Mouse (Mus musculus): Measurements from ENCODE around the gene Fhit. TPM values are rescaled to one million over a fixed set of nuclear protein-coding genes. Genes with fewer than 3 reads are reported as not detected.
A peak's percentile ranks its signal among the peaks of the same experiment; 100 is the strongest.

Gene Fhit
- polyA plus RNA-seq, 1 experiment from 2014 or later, result 4.6 TPM

DNA sequence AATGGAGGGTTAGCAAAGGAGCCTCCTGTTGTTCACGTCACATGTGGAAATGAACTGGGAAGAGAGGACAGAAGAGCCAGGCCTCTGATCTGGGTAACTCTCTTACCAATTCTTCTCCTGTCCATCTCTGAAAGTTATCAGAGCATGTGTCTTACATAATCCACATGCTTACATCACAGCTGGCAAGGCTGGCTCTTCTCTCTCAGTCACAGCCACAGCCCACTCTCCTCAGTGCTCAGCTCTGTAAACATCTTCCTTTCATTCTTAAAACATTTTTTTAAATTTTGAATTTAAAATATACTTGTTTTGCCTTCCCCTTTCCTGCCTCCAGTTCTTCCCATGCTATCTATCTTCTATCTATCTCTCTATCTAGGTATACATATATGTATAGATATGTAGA is 1477.5 kb downstream of the Fhit start:
- no peak overlapping the region for H3K9ac ChIP-seq
- 90% methylated on average over 1 of the region's 1 CpGs for WGBS
- H3K27me3 ChIP-seq (replicated peaks), result no peaks in the 10 kb centered on the region
- no peak for ATAC-seq (ENCODE audit: insufficient number of reproducible peaks, low FRiP score)
- H3K4me3 ChIP-seq, result no peak overlapping the region
- H3K4me1 ChIP-seq (replicated peaks), result no peaks in the 10 kb centered on the region
- H3K27ac ChIP-seq (ENCODE audit: poor library complexity, severe bottlenecking), result no peak overlapping the region
- peaks cover 5% of the 10 kb centered on the region; the same call in 1 of the 2 replicates for H3K9me3 ChIP-seq (replicated peaks)
- no peaks in the 10 kb centered on the region for H3K36me3 ChIP-seq
- no peak overlapping the region for H3K4me2 ChIP-seq

DNA sequence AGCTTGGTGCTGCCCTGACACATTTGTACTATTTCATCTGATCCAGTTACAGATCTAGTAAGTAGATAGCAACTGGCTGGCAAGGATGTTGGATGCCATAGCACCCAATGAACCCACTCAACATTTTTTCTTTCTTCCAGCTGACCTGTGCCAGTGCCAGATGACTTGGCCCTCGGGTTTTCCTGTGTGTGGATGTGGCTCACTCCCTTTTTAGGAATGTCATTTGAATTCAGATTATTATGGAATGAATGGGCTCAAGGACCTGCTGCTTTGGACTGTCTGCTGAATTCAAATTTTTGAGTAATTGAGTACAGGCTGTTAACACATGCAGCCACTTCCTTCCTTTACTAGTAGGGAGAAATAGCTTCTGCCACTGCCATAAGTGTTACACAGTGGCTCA is 1489.1 kb downstream of the Fhit start:
- Histone ChIP-seq H3K4me1 (replicated peaks) (no peaks in the 10 kb centered on the region), H3K27ac (ENCODE audit: poor library complexity, severe bottlenecking) (no peak overlapping the region), H3K4me2 (no peak overlapping the region), H3K9me3 (replicated peaks) (0 out of 2 replicates have a peak, but pooled peaks cover 5% of the 10 kb centered on the region), H3K36me3 (no peaks in the 10 kb centered on the region), H3K4me3 (no peak overlapping the region), H3K9ac (no peak overlapping the region), H3K27me3 (replicated peaks) (no peaks in the 10 kb centered on the region)
- 65% methylated on average over 1 of the region's 1 CpGs for WGBS
- no peak for ATAC-seq (ENCODE audit: insufficient number of reproducible peaks, low FRiP score)

DNA sequence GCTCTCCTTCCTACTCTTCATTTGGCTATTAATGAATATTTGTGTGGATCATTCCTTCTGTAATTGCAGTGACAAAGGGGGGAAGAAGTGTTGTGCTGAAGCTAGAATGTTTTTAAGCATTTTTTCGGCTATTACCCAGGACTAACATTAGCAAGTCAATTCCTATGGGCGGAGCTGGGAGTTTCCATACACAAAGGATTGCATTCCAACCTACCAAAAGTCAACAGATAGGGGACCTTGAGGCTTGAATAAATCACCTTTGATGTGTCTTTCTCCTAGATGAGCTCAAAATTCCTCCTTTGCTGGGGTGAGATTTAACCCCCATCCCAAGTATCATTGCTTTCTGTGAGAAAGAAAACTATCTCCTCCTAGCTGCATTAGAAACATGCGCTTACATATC is 1490.1 kb downstream of the Fhit start:
- WGBS, result 61% methylated on average over 3 of the region's 3 CpGs
- Histone ChIP-seq H3K9me3 (replicated peaks) (0 out of 2 replicates have a peak, but pooled peaks cover 5% of the 10 kb centered on the region), H3K36me3 (no peaks in the 10 kb centered on the region), H3K4me3 (no peak overlapping the region), H3K4me2 (no peak overlapping the region), H3K27ac (ENCODE audit: poor library complexity, severe bottlenecking) (no peak overlapping the region), H3K4me1 (replicated peaks) (no peaks in the 10 kb centered on the region), H3K27me3 (replicated peaks) (no peaks in the 10 kb centered on the region), H3K9ac (no peak overlapping the region)
- ATAC-seq (ENCODE audit: insufficient number of reproducible peaks, low FRiP score), result no peak

DNA sequence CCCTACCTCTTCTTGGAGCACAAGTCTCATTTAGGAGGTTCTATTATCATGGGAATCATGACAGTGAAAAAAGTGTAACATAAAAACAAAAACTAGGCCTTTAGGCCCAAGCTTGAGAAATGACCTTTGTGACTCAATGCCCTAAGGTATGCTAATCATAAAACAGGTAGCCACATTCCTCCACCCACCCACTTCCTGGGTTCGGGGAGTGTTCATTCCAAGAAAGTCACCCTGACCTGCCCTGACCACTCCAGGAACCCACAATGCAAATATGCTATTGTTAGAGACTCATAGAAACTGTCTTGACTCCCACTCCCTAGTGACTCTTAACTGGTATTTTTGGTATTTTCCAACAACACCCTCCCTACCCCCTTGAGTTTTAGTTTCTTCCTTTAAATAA is 1492.1 kb downstream of the Fhit start:
- no peak overlapping the region for H3K9ac ChIP-seq
- WGBS, result 75% methylated on average over 1 of the region's 1 CpGs
- H3K27ac ChIP-seq (ENCODE audit: poor library complexity, severe bottlenecking), result no peak overlapping the region
- no peak overlapping the region for H3K4me2 ChIP-seq
- ATAC-seq (ENCODE audit: insufficient number of reproducible peaks, low FRiP score), result no peak
- no peak overlapping the region for H3K4me3 ChIP-seq
- no peaks in the 10 kb centered on the region for H3K4me1 ChIP-seq (replicated peaks)
- H3K36me3 ChIP-seq, result no peaks in the 10 kb centered on the region
- no peaks in the 10 kb centered on the region for H3K27me3 ChIP-seq (replicated peaks)
- 0 out of 2 replicates have a peak, but pooled peaks cover 5% of the 10 kb centered on the region for H3K9me3 ChIP-seq (replicated peaks)

DNA sequence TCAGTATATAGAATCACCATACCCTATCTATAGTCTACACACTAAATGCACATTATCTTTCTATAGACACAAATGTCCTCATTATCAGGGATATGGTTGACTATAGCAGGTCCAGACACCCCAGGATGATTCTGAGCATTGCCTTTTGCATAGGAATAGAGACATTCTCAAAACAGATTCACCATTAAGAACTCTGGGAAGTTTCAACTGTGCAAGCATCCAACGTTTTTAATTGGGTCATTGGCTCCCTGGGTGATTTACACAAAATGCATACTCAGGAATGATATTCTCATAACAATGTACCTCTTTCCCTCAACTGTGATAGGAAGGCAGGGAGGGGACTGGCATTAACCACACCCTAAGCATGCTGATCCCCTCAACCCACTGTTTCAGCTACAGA is 1503.4 kb downstream of the Fhit start:
- no peak overlapping the region for H3K4me2 ChIP-seq
- ATAC-seq (ENCODE audit: insufficient number of reproducible peaks, low FRiP score), result no peak
- H3K27me3 ChIP-seq (replicated peaks), result no peaks in the 10 kb centered on the region
- no peaks in the 10 kb centered on the region for H3K4me1 ChIP-seq (replicated peaks)
- no peak overlapping the region for H3K27ac ChIP-seq (ENCODE audit: poor library complexity, severe bottlenecking)
- H3K4me3 ChIP-seq, result no peak overlapping the region
- no peak overlapping the region for H3K9ac ChIP-seq
- 39% methylated on average over 1 of the region's 1 CpGs for WGBS
- H3K36me3 ChIP-seq, result no peaks in the 10 kb centered on the region
- no peaks in the 10 kb centered on the region for H3K9me3 ChIP-seq (replicated peaks)

- Histone ChIP-seq H3K9me3 (replicated peaks) (no peaks in the 10 kb centered on the region), H3K4me2 (no peak overlapping the region), H3K36me3 (no peaks in the 10 kb centered on the region), H3K4me3 (no peak overlapping the region), H3K27ac (ENCODE audit: poor library complexity, severe bottlenecking) (no peak overlapping the region), H3K4me1 (replicated peaks) (no peaks in the 10 kb centered on the region), H3K9ac (no peak overlapping the region), H3K27me3 (replicated peaks) (no peaks in the 10 kb centered on the region)
- ATAC-seq (ENCODE audit: insufficient number of reproducible peaks, low FRiP score), result no peak
- WGBS, result 74% methylated on average over 1 of the region's 1 CpGs
These were observed 1510.4 kb downstream of the Fhit start for GRCm38 (mm10) chr14:9651417-9651816.

DNA sequence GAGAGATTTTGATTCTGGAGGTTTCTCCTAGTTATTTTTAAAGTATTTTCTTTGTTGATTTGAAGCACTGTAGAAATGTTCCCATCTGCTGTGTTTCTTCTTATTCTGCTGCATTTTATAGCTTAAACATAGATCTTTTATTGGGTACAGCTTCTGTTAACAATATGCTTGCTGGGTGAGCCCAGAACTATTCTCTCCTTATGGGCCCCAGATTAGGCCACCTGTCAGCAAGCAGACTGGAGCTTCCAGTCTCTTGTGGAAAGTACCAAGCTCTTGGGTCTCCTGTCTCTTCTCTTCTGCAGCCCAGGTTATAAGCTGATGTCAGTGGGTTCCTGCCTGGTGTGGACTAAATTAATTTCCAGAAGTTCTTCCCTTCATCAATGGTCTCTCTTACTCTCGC is 1513.4 kb downstream of the Fhit start:
- Histone ChIP-seq H3K27me3 (replicated peaks) (no peaks in the 10 kb centered on the region), H3K4me2 (no peak overlapping the region), H3K4me1 (replicated peaks) (no peaks in the 10 kb centered on the region), H3K9ac (no peak overlapping the region), H3K36me3 (no peaks in the 10 kb centered on the region), H3K27ac (ENCODE audit: poor library complexity, severe bottlenecking) (no peak overlapping the region), H3K4me3 (no peak overlapping the region), H3K9me3 (replicated peaks) (no peaks in the 10 kb centered on the region)
- WGBS, result 84% methylated on average over 1 of the region's 1 CpGs
- ATAC-seq (ENCODE audit: insufficient number of reproducible peaks, low FRiP score), result no peak

GRCm38 (mm10) chr14:9646233-9646632 is 1515.6 kb downstream of the Fhit start:
- 87% methylated on average over 7 of the region's 7 CpGs for WGBS
- ATAC-seq (ENCODE audit: insufficient number of reproducible peaks, low FRiP score), result no peak

DNA sequence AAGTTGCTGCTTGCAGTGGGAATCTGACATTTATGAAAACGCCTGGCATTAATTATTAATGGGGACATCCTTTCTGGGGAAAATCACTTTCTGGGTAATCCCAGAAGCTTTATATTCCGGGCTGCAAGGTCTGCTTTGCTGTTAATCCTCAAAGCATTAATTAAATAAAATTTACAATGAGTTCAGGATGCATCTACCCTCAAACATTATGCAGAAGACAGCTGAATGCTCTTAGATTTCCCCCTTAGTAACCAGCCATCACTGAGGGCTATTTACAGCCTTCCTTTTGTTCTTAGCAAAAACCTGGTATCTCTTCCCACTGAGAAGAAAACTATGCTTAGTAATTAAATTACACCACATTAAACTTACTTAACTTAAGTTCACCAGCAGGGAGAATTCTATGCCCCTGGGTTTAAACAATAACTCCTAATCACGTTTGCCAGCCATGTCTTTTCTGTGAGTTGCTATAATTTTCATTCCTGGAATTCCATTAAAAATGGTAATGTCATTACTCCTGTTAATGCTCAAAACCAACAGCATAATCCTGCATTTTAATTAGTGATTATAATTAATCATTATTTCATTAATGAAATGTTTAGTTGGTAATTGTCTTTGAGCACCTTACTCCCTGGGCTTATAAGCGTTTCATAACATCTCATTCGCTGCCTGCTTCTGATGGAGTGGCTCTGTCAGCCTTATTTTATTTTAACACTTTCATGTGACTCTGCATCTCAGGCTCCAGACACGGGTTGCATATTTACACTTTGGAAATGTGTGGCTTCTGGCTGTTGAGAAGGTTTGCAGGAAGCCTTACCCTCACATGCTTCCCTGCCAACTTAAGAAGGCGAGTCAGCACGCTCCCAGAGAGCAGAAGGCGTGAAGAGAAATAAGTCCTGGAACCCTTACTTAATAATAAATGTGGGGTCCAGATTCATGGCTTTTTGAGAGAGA is 1517.3 kb downstream of the Fhit start:
- H3K27ac ChIP-seq (ENCODE audit: poor library complexity, severe bottlenecking), result no peak overlapping the region
- no peaks in the 10 kb centered on the region for H3K36me3 ChIP-seq
- H3K4me2 ChIP-seq, result no peak overlapping the region
- H3K27me3 ChIP-seq (replicated peaks), result no peaks in the 10 kb centered on the region
- no peak overlapping the region for H3K9ac ChIP-seq
- 59% methylated on average over 9 of the region's 9 CpGs for WGBS
- peaks cover 5% of the 10 kb centered on the region for H3K4me1 ChIP-seq (replicated peaks)
- no peaks in the 10 kb centered on the region for H3K9me3 ChIP-seq (replicated peaks)
- H3K4me3 ChIP-seq, result no peak overlapping the region
- no peak for ATAC-seq (ENCODE audit: insufficient number of reproducible peaks, low FRiP score)

More at GRCm38 (mm10) chr14:9646233-9646632, 1515.6 kb downstream of the Fhit start:
- Histone ChIP-seq H3K4me2 (no peak overlapping the region), H3K27me3 (replicated peaks) (no peaks in the 10 kb centered on the region), H3K27ac (ENCODE audit: poor library complexity, severe bottlenecking) (no peak overlapping the region), H3K9ac (no peak overlapping the region), H3K4me3 (no peak overlapping the region), H3K4me1 (replicated peaks) (peaks cover 5% of the 10 kb centered on the region), H3K9me3 (replicated peaks) (no peaks in the 10 kb centered on the region), H3K36me3 (no peaks in the 10 kb centered on the region)

DNA sequence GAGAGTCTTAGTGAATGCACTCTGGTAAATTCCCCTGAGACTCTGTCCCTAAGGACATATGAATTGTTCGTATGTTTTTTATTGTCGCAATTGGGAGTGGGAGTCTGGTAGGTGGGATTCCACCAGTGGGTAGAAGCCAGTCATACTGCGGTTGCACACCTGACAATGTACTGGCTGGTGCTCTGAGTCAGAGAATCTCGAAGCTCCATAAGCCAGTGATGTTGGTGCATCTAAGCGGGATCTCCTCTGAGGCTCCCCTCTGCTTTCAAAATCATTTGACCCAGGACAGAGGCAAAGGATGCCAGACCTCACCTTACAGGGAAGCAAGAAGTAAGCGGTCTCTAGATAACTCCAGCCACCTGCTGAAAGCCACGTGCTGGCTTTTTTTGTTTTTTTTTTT is 1518.1 kb downstream of the Fhit start:
- WGBS, result 85% methylated on average over 7 of the region's 7 CpGs
- H3K27me3 ChIP-seq (replicated peaks), result no peaks in the 10 kb centered on the region
- H3K9me3 ChIP-seq (replicated peaks), result no peaks in the 10 kb centered on the region
- H3K4me1 ChIP-seq (replicated peaks), result peaks cover 5% of the 10 kb centered on the region
- ATAC-seq (ENCODE audit: insufficient number of reproducible peaks, low FRiP score), result no peak
- H3K4me2 ChIP-seq, result no peak overlapping the region
- no peak overlapping the region for H3K4me3 ChIP-seq
- H3K9ac ChIP-seq, result no peak overlapping the region
- no peaks in the 10 kb centered on the region for H3K36me3 ChIP-seq
- H3K27ac ChIP-seq (ENCODE audit: poor library complexity, severe bottlenecking), result no peak overlapping the region

- H3K27ac ChIP-seq (ENCODE audit: poor library complexity, severe bottlenecking), result no peak overlapping the region
- peak; percentile 25; the same call in 1 of the 2 replicates for ATAC-seq (ENCODE audit: insufficient number of reproducible peaks, low FRiP score)
- no peak overlapping the region for H3K9ac ChIP-seq
- 18% methylated on average over 6 of the region's 6 CpGs for WGBS
- no peak overlapping the region for H3K4me2 ChIP-seq
- peaks cover 5% of the 10 kb centered on the region for H3K4me1 ChIP-seq (replicated peaks)
- no peaks in the 10 kb centered on the region for H3K27me3 ChIP-seq (replicated peaks)
- H3K9me3 ChIP-seq (replicated peaks), result no peaks in the 10 kb centered on the region
- no peaks in the 10 kb centered on the region for H3K36me3 ChIP-seq
- no peak overlapping the region for H3K4me3 ChIP-seq
These were observed 1519.2 kb downstream of the Fhit start for GRCm38 (mm10) chr14:9642628-9643027.
